Mouse (Mus musculus) CH12.LX (cell line): ENCODE data around the gene Gprin1. TPM values are rescaled to one million over a fixed set of nuclear protein-coding genes. Genes with fewer than 3 reads are reported as not detected.

Experiments used
- DNase-seq: peaks from one replicate; pipeline ENCODE4 v3.0.0-alpha.2; 2013; ENCODE audit errors: extremely low read depth
- H3K27ac ChIP-seq: 2 replicates; pipeline ENCODE4 v1.5.1; 2012; ENCODE audit warnings: low read depth, mild to moderate bottlenecking, control low read depth, moderate library complexity; ENCODE audit not compliant: insufficient read depth
- H3K27me3 ChIP-seq: replicated peaks from 2 replicates; pipeline ENCODE3; 2012; ENCODE audit warnings: inconsistent platforms
- H3K36me3 ChIP-seq, 2 experiments: replicated peaks in 1 of 2; 2 replicates each; pipeline versions ENCODE3 to v1.6.1; 2012; ENCODE audit warnings: inconsistent platforms in 1 of 2, low read length in 1 of 2, mild to moderate bottlenecking in 1 of 2, mixed read lengths in 1 of 2, moderate library complexity in 1 of 2; ENCODE audit not compliant: control insufficient read depth in 1 of 2, insufficient read depth in 1 of 2
- H3K4me1 ChIP-seq, 2 experiments: 2 replicates each; pipeline ENCODE4 v1.6.1; 2012; ENCODE audit warnings: inconsistent platforms in 1 of 2, moderate library complexity in 1 of 2; ENCODE audit not compliant: insufficient read depth in 2 of 2, control insufficient read depth in 1 of 2
- H3K4me2 ChIP-seq: 2 replicates; pipeline ENCODE4 v1.6.1; 2012; ENCODE audit warnings: low read depth, mild to moderate bottlenecking, control low read depth; ENCODE audit not compliant: poor library complexity, insufficient read depth, severe bottlenecking
- H3K4me3 ChIP-seq, 3 experiments: fragments of 150-350 bp in 1 of 3; sonication (generic) in 1 of 3; replicated peaks in 1 of 3; 2 replicates each; pipeline versions ENCODE3 to v1.5.1; 2011 to 2012; ENCODE audit warnings: low read depth in 2 of 3, low read length in 2 of 3, mild to moderate bottlenecking in 2 of 3, moderate library complexity in 2 of 3, control low read depth in 1 of 3, improper control_type of control experiment in 1 of 3, inconsistent platforms in 1 of 3, mixed read lengths in 1 of 3; ENCODE audit not compliant: poor library complexity in 1 of 3
- H3K79me2 ChIP-seq: replicated peaks from 2 replicates; pipeline ENCODE4 v1.6.1; 2012; ENCODE audit warnings: mild to moderate bottlenecking, moderate library complexity; ENCODE audit not compliant: control insufficient read depth, poor library complexity, insufficient read depth, severe bottlenecking; ENCODE audit errors: extremely low read depth
- H3K9ac ChIP-seq: 2 replicates; pipeline ENCODE4 v1.6.1; 2012; ENCODE audit warnings: low read depth, mild to moderate bottlenecking, control low read depth, moderate library complexity; ENCODE audit not compliant: insufficient read depth
- H3K9me3 ChIP-seq: replicated peaks from 2 replicates; pipeline ENCODE3; 2012; ENCODE audit warnings: low read length, inconsistent platforms, mixed read lengths
- BHLHE40 ChIP-seq: IDR thresholded peaks from 2 replicates; pipeline ENCODE4 v1.6.1; 2011; ENCODE audit warnings: mild to moderate bottlenecking, low read depth, low read length, improper control_type of control experiment
- CHD1 ChIP-seq: IDR thresholded peaks from 2 replicates; pipeline ENCODE4 v1.6.1; 2012; ENCODE audit warnings: low read depth, low read length, improper control_type of control experiment, inconsistent platforms
- CHD2 ChIP-seq: IDR thresholded peaks from 2 replicates; pipeline ENCODE4 v1.6.1; 2011; ENCODE audit warnings: low read length, improper control_type of control experiment
- CTCF ChIP-seq, 2 experiments: IDR thresholded peaks in 1 of 2; conservative IDR thresholded peaks in 1 of 2; 2 replicates each; pipeline ENCODE4 v1.5.1; 2011 to 2012; ENCODE audit warnings: low read depth in 2 of 2, low read length in 2 of 2, improper control_type of control experiment in 1 of 2, inconsistent platforms in 1 of 2, mild to moderate bottlenecking in 1 of 2, moderate library complexity in 1 of 2
- E2F4 ChIP-seq: IDR thresholded peaks from 2 replicates; pipeline ENCODE4 v1.6.1; 2011; ENCODE audit warnings: low read depth, low read length, improper control_type of control experiment; ENCODE audit not compliant: insufficient replicate concordance
- ELF1 ChIP-seq: IDR thresholded peaks from 2 replicates; pipeline ENCODE4 v1.6.1; 2014; ENCODE audit warnings: low read depth, mild to moderate bottlenecking, inconsistent platforms, low read length, improper control_type of control experiment
- EP300 ChIP-seq: IDR thresholded peaks from 2 replicates; pipeline ENCODE4 v1.6.1; 2011; ENCODE audit warnings: low read length, improper control_type of control experiment
- ETS1 ChIP-seq: conservative IDR thresholded peaks from 2 replicates; pipeline ENCODE4 v1.6.1; 2012; ENCODE audit warnings: low read depth, mild to moderate bottlenecking, inconsistent platforms, low read length, improper control_type of control experiment, moderate library complexity
- GABPA ChIP-seq: IDR thresholded peaks from 2 replicates; pipeline ENCODE4 v1.6.1; 2012; ENCODE audit warnings: low read depth, low read length, improper control_type of control experiment, inconsistent platforms; ENCODE audit not compliant: insufficient replicate concordance
- HCFC1 ChIP-seq: IDR thresholded peaks from 2 replicates; pipeline ENCODE4 v1.6.1; 2012; ENCODE audit warnings: low read depth, mild to moderate bottlenecking, inconsistent platforms, low read length, improper control_type of control experiment
- IRF4 ChIP-seq: IDR thresholded peaks from 2 replicates; pipeline ENCODE4 v1.6.1; 2014; ENCODE audit warnings: low read depth, mild to moderate bottlenecking, inconsistent platforms, low read length, improper control_type of control experiment
- JUN ChIP-seq: IDR thresholded peaks from 2 replicates; pipeline ENCODE4 v1.6.1; 2011; ENCODE audit warnings: low read depth, mild to moderate bottlenecking, low read length, improper control_type of control experiment, moderate library complexity; ENCODE audit not compliant: insufficient read depth
- JUND ChIP-seq: conservative IDR thresholded peaks from 2 replicates; pipeline ENCODE4 v1.6.1; 2011; ENCODE audit warnings: low read depth, low read length, improper control_type of control experiment
- KAT2A ChIP-seq: IDR thresholded peaks from 2 replicates; pipeline ENCODE4 v1.6.1; 2012; ENCODE audit warnings: low read length, improper control_type of control experiment, inconsistent platforms; ENCODE audit not compliant: insufficient replicate concordance
- MAFK ChIP-seq: IDR thresholded peaks from 2 replicates; pipeline ENCODE4 v1.6.1; 2011; ENCODE audit warnings: low read length, improper control_type of control experiment; ENCODE audit not compliant: insufficient replicate concordance
- MAX ChIP-seq: IDR thresholded peaks from 2 replicates; pipeline ENCODE4 v1.6.1; 2011; ENCODE audit warnings: low read length, improper control_type of control experiment
- MAZ ChIP-seq: IDR thresholded peaks from 2 replicates; pipeline ENCODE4 v1.6.1; 2012; ENCODE audit warnings: low read depth, mild to moderate bottlenecking, inconsistent platforms, low read length, improper control_type of control experiment, moderate library complexity
- MEF2A ChIP-seq: IDR thresholded peaks from 2 replicates; pipeline ENCODE4 v1.6.1; 2014; ENCODE audit warnings: low read depth, mild to moderate bottlenecking, inconsistent platforms, low read length, improper control_type of control experiment, borderline replicate concordance
- MXI1 ChIP-seq: IDR thresholded peaks from 2 replicates; pipeline ENCODE4 v1.6.1; 2011; ENCODE audit warnings: mild to moderate bottlenecking, low read depth, low read length, improper control_type of control experiment
- MYC ChIP-seq: IDR thresholded peaks from 2 replicates; pipeline ENCODE4 v1.6.1; 2011; ENCODE audit warnings: low read depth, mild to moderate bottlenecking, improper control_type of control experiment, low read length
- NELFE ChIP-seq: IDR thresholded peaks from 2 replicates; pipeline ENCODE4 v1.6.1; 2011; ENCODE audit warnings: low read depth, low read length, improper control_type of control experiment
- NRF1 ChIP-seq: IDR thresholded peaks from 2 replicates; pipeline ENCODE4 v1.6.1; 2014; ENCODE audit warnings: low read depth, mild to moderate bottlenecking, inconsistent platforms, low read length, improper control_type of control experiment, moderate library complexity
- PAX5 ChIP-seq: IDR thresholded peaks from 2 replicates; pipeline ENCODE4 v1.6.1; 2012; ENCODE audit warnings: low read length, inconsistent platforms, mixed read lengths
- POLR2A ChIP-seq: IDR thresholded peaks from 2 replicates; pipeline ENCODE4 v1.6.1; 2011; ENCODE audit warnings: low read depth, mild to moderate bottlenecking, improper control_type of control experiment, low read length
- POLR2AphosphoS2 ChIP-seq: IDR thresholded peaks from 2 replicates; pipeline ENCODE4 v1.6.1; 2011; ENCODE audit warnings: low read depth, low read length, improper control_type of control experiment
- RAD21 ChIP-seq: IDR thresholded peaks from 2 replicates; pipeline ENCODE4 v1.6.1; 2011; ENCODE audit warnings: low read depth, mild to moderate bottlenecking, low read length, improper control_type of control experiment, moderate library complexity
- RCOR1 ChIP-seq: conservative IDR thresholded peaks from 2 replicates; pipeline ENCODE4 v1.6.1; 2012; ENCODE audit warnings: low read depth, mild to moderate bottlenecking, inconsistent platforms, low read length, improper control_type of control experiment
- SIN3A ChIP-seq: IDR thresholded peaks from 2 replicates; pipeline ENCODE4 v1.6.1; 2012; ENCODE audit warnings: low read length, improper control_type of control experiment, inconsistent platforms
- SMC3 ChIP-seq: IDR thresholded peaks from 2 replicates; pipeline ENCODE4 v1.6.1; 2011; ENCODE audit warnings: low read depth, low read length, improper control_type of control experiment
- TBP ChIP-seq: conservative IDR thresholded peaks from 2 replicates; pipeline ENCODE4 v1.6.1; 2011; ENCODE audit warnings: low read depth, low read length, improper control_type of control experiment
- TCF12 ChIP-seq: IDR thresholded peaks from 2 replicates; pipeline ENCODE4 v1.6.1; 2014; ENCODE audit warnings: low read depth, mild to moderate bottlenecking, inconsistent platforms, low read length, improper control_type of control experiment
- UBTF ChIP-seq: IDR thresholded peaks from 2 replicates; pipeline ENCODE4 v1.6.1; 2012; ENCODE audit warnings: low read depth, mild to moderate bottlenecking, inconsistent platforms, low read length, improper control_type of control experiment, moderate library complexity
- USF1 ChIP-seq: IDR thresholded peaks from 2 replicates; pipeline ENCODE4 v1.6.1; 2014; ENCODE audit warnings: low read depth, mild to moderate bottlenecking, inconsistent platforms, low read length, improper control_type of control experiment
- USF2 ChIP-seq: conservative IDR thresholded peaks from 2 replicates; pipeline ENCODE4 v1.6.1; 2011; ENCODE audit warnings: low read depth, low read length, improper control_type of control experiment
- ZC3H11A ChIP-seq: IDR thresholded peaks from 2 replicates; pipeline ENCODE4 v1.6.1; 2012; ENCODE audit warnings: low read depth, mild to moderate bottlenecking, inconsistent platforms, low read length, improper control_type of control experiment
- ZKSCAN1 ChIP-seq: IDR thresholded peaks from 2 replicates; pipeline ENCODE4 v1.6.1; 2012; ENCODE audit warnings: low read depth, inconsistent platforms, low read length, improper control_type of control experiment, borderline replicate concordance
- ZMIZ1 ChIP-seq: IDR thresholded peaks from 2 replicates; pipeline ENCODE4 v1.6.1; 2012; ENCODE audit warnings: low read depth, mild to moderate bottlenecking, inconsistent platforms, low read length, improper control_type of control experiment
- ZNF384 ChIP-seq: IDR thresholded peaks from 2 replicates; pipeline ENCODE4 v1.6.1; 2012; ENCODE audit warnings: low read depth, low read length, improper control_type of control experiment, inconsistent platforms
- dilution Hi-C: fragments of 300-500 bp; cut with MboI; formaldehyde crosslinking; loops from 2 replicates; pipeline ENCODE4 v1.14.3; 2020; ENCODE audit warnings: low sequenced_read_pairs; ENCODE audit not compliant: extremely low pct_unique_long_range_greater_than_20kb, extremely low pct_ligation_motif_present
- in situ Hi-C: fragments of 300-500 bp; cut with MboI; formaldehyde crosslinking; loops from 3 replicates; pipeline ENCODE4 v1.14.3; 2019; ENCODE audit warnings: low sequenced_read_pairs, low pct_ligation_motif_present, low pct_unique_long_range_greater_than_20kb, mixed read lengths
- polyA plus RNA-seq: library from polyadenylated mRNA; unstranded; fragments of >175 nt; gene quantifications from 2 replicates; pipeline ENCODE4 v1.2.1, GENCODE M21; 2012; ENCODE audit warnings: low read depth; ENCODE audit not compliant: insufficient read length
- total RNA-seq, 2 experiments: library from RNA; depleted of rRNA; stranded (reverse); fragments of 300-350 nt in 1 of 2; fragments of >200 nt in 1 of 2; gene quantifications; 2 replicates each; pipeline ENCODE4 v1.2.3; 2012 to 2014

Gene Gprin1
- total and polyA plus RNA-seq, 3 experiments, result not detected

DNA sequence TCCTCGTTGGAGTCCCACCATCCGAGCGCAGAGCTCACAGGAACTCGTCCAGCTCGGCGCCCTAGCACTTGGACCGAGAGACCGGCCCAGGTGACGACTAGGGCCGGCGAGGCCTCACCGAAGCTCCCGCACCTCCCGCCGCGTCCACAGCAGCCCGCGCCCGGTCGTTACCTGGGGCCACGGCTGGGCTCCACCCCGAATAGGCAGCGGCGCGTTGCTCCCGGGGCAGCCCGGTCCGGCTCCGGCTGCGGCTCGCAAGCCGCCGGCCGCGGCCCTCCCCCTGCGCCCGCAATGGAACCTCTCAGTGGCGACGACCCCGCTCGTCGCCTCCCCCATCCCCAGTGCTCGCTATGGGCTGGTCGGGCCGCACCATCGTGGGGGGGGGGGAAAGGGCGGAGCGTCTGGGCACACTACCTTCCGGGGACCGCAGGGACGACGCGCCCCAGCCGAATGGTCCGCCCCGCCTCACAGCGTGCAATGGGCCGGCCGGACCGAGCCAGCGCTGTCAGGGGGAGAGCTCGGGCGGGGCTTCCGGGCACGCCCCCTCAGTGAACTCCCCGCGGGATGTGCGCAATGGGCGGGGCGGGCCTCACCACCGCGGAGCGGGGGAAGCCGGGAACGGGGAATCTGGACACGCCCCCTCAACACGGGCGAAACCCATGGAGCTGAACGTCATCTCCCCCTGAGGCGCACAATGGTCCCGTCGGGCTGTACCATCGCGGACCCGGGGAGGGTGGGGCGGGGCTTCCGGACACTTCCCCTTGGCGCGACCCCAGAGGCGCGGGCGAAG, 55.9 kb downstream of the Gprin1 start, which contains the start of gene Rnf44:
Rnf44 (minus strand) TSS at position 350 of the 790 bp plus-strand sequence.
- no peaks in the 10 kb centered on the region for H3K9me3 ChIP-seq
- TF ChIP-seq RAD21 (no peak), POLR2AphosphoS2 (no peak), GABPA (no peak), MEF2A (peak; percentile 71), ZNF384 (no peak), POLR2A (peak; percentile 22; the same call in 1 of the 2 replicates), RCOR1 (no peak; the same call in 1 of the 2 replicates), JUN (no peak), CHD2 (no peak; the same call in none of the 2 replicates), USF2 (no peak), MAZ (peak; percentile 96), ZMIZ1 (peak; percentile 76; the same call in 1 of the 2 replicates), ETS1 (0 out of 2 replicates have a peak, but pooled peaks have one; percentile 23), TCF12 (peak; percentile 72), BHLHE40 (no peak; the same call in 1 of the 2 replicates), MAFK (no peak), NRF1 (peak; percentile 50; the same call in 1 of the 2 replicates), SMC3 (no peak), PAX5 (no peak), SIN3A (peak; percentile 96), EP300 (no peak), USF1 (no peak; the same call in 1 of the 2 replicates), NELFE (peak; percentile 73), UBTF (0 out of 2 replicates have a peak, but pooled peaks have one; percentile 53), CHD1 (peak; percentile 100), HCFC1 (no peak), E2F4 (no peak), ZKSCAN1 (no peak), TBP (no peak), MAX (peak; percentile 65; the same call in 1 of the 2 replicates), MYC (no peak), ELF1 (peak; percentile 92), JUND (no peak), CTCF (conservative IDR thresholded peaks at IDR 0.05 in 1 of 2, IDR thresholded peaks at IDR 0.05 in 1 of 2; ENCODE audit: low read depth in 2 of 2, low read length in 2 of 2) (no peak), MXI1 (peak; percentile 77; the same call in 1 of the 2 replicates), ZC3H11A (no peak), KAT2A (peak; percentile 70; the same call in 1 of the 2 replicates), IRF4 (peak; percentile 67)
- H3K36me3 ChIP-seq, result peaks cover 0 to 8% of the 10 kb centered on the region in 2 experiments
- peaks cover 11% of the 10 kb centered on the region for H3K79me2 ChIP-seq
- peak within 1 kb of the TSS; percentile 92 to 98 (median 97) for H3K4me3 ChIP-seq
- peak within 1 kb of the TSS; percentile 95 for H3K27ac ChIP-seq
- peak within 1 kb of the TSS; percentile 91 for H3K9ac ChIP-seq
- H3K4me2 ChIP-seq, result peak within 1 kb of the TSS; percentile 79
- DNase-seq, result peak; percentile 97
- in situ Hi-C loops (no loop called here), dilution Hi-C loops (no loop called here)
- peaks cover 11% of the 10 kb centered on the region for H3K27me3 ChIP-seq
- peaks cover 12 to 37% of the 10 kb centered on the region in 2 experiments for H3K4me1 ChIP-seq
